Mouse (Mus musculus) MEL (cell line): ENCODE measurements around the gene Mpi. TPM values are rescaled to one million over a fixed set of nuclear protein-coding genes. Genes with fewer than 3 reads are reported as not detected.

Experiments used
- DNase-seq: peaks from one replicate; pipeline ENCODE4 v3.0.0; 2011; ENCODE audit warnings: low read depth, low spot score
- H3K27ac ChIP-seq: 2 replicates; pipeline ENCODE4 v1.5.1; 2012; ENCODE audit warnings: low read depth, mild to moderate bottlenecking, control low read depth, low read length, moderate library complexity; ENCODE audit not compliant: control insufficient read depth
- H3K27me3 ChIP-seq, 2 experiments: fragments of 150-350 bp in 1 of 2; sonication (generic) in 1 of 2; 2 replicates each; pipeline ENCODE4 v1.6.1; 2012; ENCODE audit warnings: low read length in 2 of 2, mild to moderate bottlenecking in 2 of 2, improper control_type of control experiment in 1 of 2, moderate library complexity in 1 of 2; ENCODE audit not compliant: insufficient read depth in 2 of 2, control insufficient read depth in 1 of 2
- H3K36me3 ChIP-seq, 2 experiments: 2 replicates each; pipeline ENCODE4 v1.6.1; 2012 to 2014; ENCODE audit warnings: low read length in 2 of 2, improper control_type of control experiment in 1 of 2, inconsistent platforms in 1 of 2, mild to moderate bottlenecking in 1 of 2; ENCODE audit not compliant: insufficient read depth in 2 of 2, control insufficient read depth in 1 of 2
- H3K4me1 ChIP-seq, 2 experiments: fragments of 150-350 bp in 1 of 2; sonication (generic) in 1 of 2; 2 replicates each; pipeline ENCODE4 v1.6.1; 2012; ENCODE audit warnings: low read length in 2 of 2, improper control_type of control experiment in 1 of 2, mild to moderate bottlenecking in 1 of 2; ENCODE audit not compliant: insufficient read depth in 2 of 2, control insufficient read depth in 1 of 2
- H3K4me3 ChIP-seq, 2 experiments: fragments of 150-350 bp in 1 of 2; sonication (generic) in 1 of 2; 2 replicates each; pipeline ENCODE4 v1.5.1; 2012; ENCODE audit warnings: low read depth in 2 of 2, low read length in 2 of 2, mild to moderate bottlenecking in 2 of 2, moderate library complexity in 2 of 2, control low read depth in 1 of 2, improper control_type of control experiment in 1 of 2; ENCODE audit not compliant: control insufficient read depth in 1 of 2, insufficient read depth in 1 of 2
- H3K79me2 ChIP-seq: 2 replicates; pipeline ENCODE4 v1.6.1; 2012; ENCODE audit warnings: mild to moderate bottlenecking, low read length, moderate library complexity; ENCODE audit not compliant: control insufficient read depth, poor library complexity, insufficient read depth
- H3K9ac ChIP-seq: 2 replicates; pipeline ENCODE4 v1.6.1; 2012; ENCODE audit warnings: low read depth, mild to moderate bottlenecking, control low read depth, low read length, moderate library complexity; ENCODE audit not compliant: control insufficient read depth, poor library complexity, severe bottlenecking
- H3K9me3 ChIP-seq: fragments of 150-350 bp; sonication (generic); replicated peaks from 2 replicates; pipeline ENCODE4 v1.6.1; 2012; ENCODE audit warnings: mild to moderate bottlenecking, low read length, improper control_type of control experiment, moderate library complexity; ENCODE audit not compliant: insufficient read depth
- CTCF ChIP-seq, 3 experiments: IDR thresholded peaks in 2 of 3; conservative IDR thresholded peaks in 1 of 3; 2 replicates each; pipeline ENCODE4 v1.5.1; 2011 to 2012; ENCODE audit warnings: low read length in 3 of 3, low read depth in 2 of 3, mild to moderate bottlenecking in 2 of 3, improper control_type of control experiment in 1 of 3, inconsistent platforms in 1 of 3, mixed read lengths in 1 of 3, moderate library complexity in 1 of 3; ENCODE audit not compliant: control insufficient read depth in 1 of 3, insufficient read depth in 1 of 3, poor library complexity in 1 of 3, severe bottlenecking in 1 of 3
- E2F4 ChIP-seq: IDR thresholded peaks from 2 replicates; pipeline ENCODE4 v1.6.1; 2011; ENCODE audit warnings: low read depth, low read length, improper control_type of control experiment, borderline replicate concordance
- EP300 ChIP-seq, 2 experiments: IDR thresholded peaks; 2 replicates each; pipeline ENCODE4 v1.6.1; 2011; ENCODE audit warnings: improper control_type of control experiment in 2 of 2, low read length in 2 of 2, low read depth in 1 of 2, mild to moderate bottlenecking in 1 of 2
- ETS1 ChIP-seq: IDR thresholded peaks from 2 replicates; pipeline ENCODE4 v1.6.1; 2012; ENCODE audit warnings: low read depth, mild to moderate bottlenecking, inconsistent platforms, low read length, improper control_type of control experiment, moderate library complexity
- GATA1 ChIP-seq: IDR thresholded peaks from 2 replicates; pipeline ENCODE4 v1.6.1; 2011; ENCODE audit warnings: low read depth, low read length, improper control_type of control experiment
- HCFC1 ChIP-seq: IDR thresholded peaks from 2 replicates; pipeline ENCODE4 v1.6.1; 2012; ENCODE audit warnings: low read depth, mild to moderate bottlenecking, inconsistent platforms, low read length, improper control_type of control experiment, moderate library complexity
- JUND ChIP-seq: IDR thresholded peaks from 2 replicates; pipeline ENCODE4 v1.6.1; 2011; ENCODE audit warnings: low read depth, mild to moderate bottlenecking, improper control_type of control experiment, low read length
- KAT2A ChIP-seq: conservative IDR thresholded peaks from 2 replicates; pipeline ENCODE4 v1.6.1; 2012; ENCODE audit warnings: low read depth, low read length, improper control_type of control experiment, inconsistent platforms
- MAFK ChIP-seq: IDR thresholded peaks from 2 replicates; pipeline ENCODE4 v1.6.1; 2011; ENCODE audit warnings: low read depth, mild to moderate bottlenecking, low read length, improper control_type of control experiment, borderline replicate concordance
- MAX ChIP-seq: IDR thresholded peaks from 2 replicates; pipeline ENCODE4 v1.6.1; 2011; ENCODE audit warnings: low read length, improper control_type of control experiment
- MXI1 ChIP-seq: IDR thresholded peaks from 2 replicates; pipeline ENCODE4 v1.6.1; 2011; ENCODE audit warnings: mild to moderate bottlenecking, low read depth, low read length, improper control_type of control experiment
- MYB ChIP-seq: IDR thresholded peaks from 2 replicates; pipeline ENCODE4 v1.6.1; 2011; ENCODE audit warnings: mild to moderate bottlenecking, low read depth, low read length, improper control_type of control experiment
- MYC ChIP-seq: IDR thresholded peaks from 2 replicates; pipeline ENCODE4 v1.6.1; 2011; ENCODE audit warnings: low read depth, mild to moderate bottlenecking, low read length, improper control_type of control experiment, moderate library complexity
- NELFE ChIP-seq: IDR thresholded peaks from 2 replicates; pipeline ENCODE4 v1.6.1; 2011; ENCODE audit warnings: low read depth, low read length, improper control_type of control experiment
- NRF1 ChIP-seq: IDR thresholded peaks from 2 replicates; pipeline ENCODE4 v1.6.1; 2014; ENCODE audit warnings: low read depth, mild to moderate bottlenecking, inconsistent platforms, low read length, improper control_type of control experiment, moderate library complexity; ENCODE audit not compliant: poor library complexity, insufficient read depth, severe bottlenecking
- POLR2A ChIP-seq, 2 experiments: IDR thresholded peaks; 2 replicates each; pipeline ENCODE4 v1.6.1; 2011 to 2012; ENCODE audit warnings: low read length in 2 of 2, mild to moderate bottlenecking in 2 of 2, control low read depth in 1 of 2, improper control_type of control experiment in 1 of 2, low read depth in 1 of 2, moderate library complexity in 1 of 2; ENCODE audit not compliant: control insufficient read depth in 1 of 2, insufficient read depth in 1 of 2, poor library complexity in 1 of 2
- POLR2AphosphoS2 ChIP-seq: IDR thresholded peaks from 2 replicates; pipeline ENCODE4 v1.6.1; 2011; ENCODE audit warnings: low read length, improper control_type of control experiment
- POLR2AphosphoS5 ChIP-seq: IDR thresholded peaks from 2 replicates; pipeline ENCODE4 v1.6.1; 2012; ENCODE audit warnings: low read depth, borderline replicate concordance, mild to moderate bottlenecking, inconsistent platforms, low read length, moderate library complexity, mixed read lengths
- RAD21 ChIP-seq: IDR thresholded peaks from 2 replicates; pipeline ENCODE4 v1.6.1; 2011; ENCODE audit warnings: mild to moderate bottlenecking, low read depth, low read length, improper control_type of control experiment
- SIN3A ChIP-seq: IDR thresholded peaks from 2 replicates; pipeline ENCODE4 v1.6.1; 2012; ENCODE audit warnings: low read length, improper control_type of control experiment, inconsistent platforms
- SMC3 ChIP-seq: IDR thresholded peaks from 2 replicates; pipeline ENCODE4 v1.6.1; 2011; ENCODE audit warnings: low read depth, low read length, improper control_type of control experiment
- TAL1 ChIP-seq: IDR thresholded peaks from 2 replicates; pipeline ENCODE4 v1.6.1; 2012; ENCODE audit warnings: mild to moderate bottlenecking, inconsistent platforms, low read length, moderate library complexity, mixed read lengths
- TBP ChIP-seq: IDR thresholded peaks from 2 replicates; pipeline ENCODE4 v1.8.0; 2011; ENCODE audit warnings: low read depth, low read length, improper control_type of control experiment
- UBTF ChIP-seq: IDR thresholded peaks from 2 replicates; pipeline ENCODE4 v1.6.1; 2012; ENCODE audit warnings: low read depth, mild to moderate bottlenecking, inconsistent platforms, low read length, improper control_type of control experiment, moderate library complexity, borderline replicate concordance; ENCODE audit not compliant: insufficient read depth
- USF1 ChIP-seq: IDR thresholded peaks from 2 replicates; pipeline ENCODE4 v1.6.1; 2014; ENCODE audit warnings: low read depth, mild to moderate bottlenecking, inconsistent platforms, low read length, improper control_type of control experiment, moderate library complexity
- USF2 ChIP-seq, 2 experiments: IDR thresholded peaks; 2 replicates each; pipeline ENCODE4 v1.6.1; 2011 to 2012; ENCODE audit warnings: improper control_type of control experiment in 2 of 2, low read length in 2 of 2, borderline replicate concordance in 1 of 2, inconsistent platforms in 1 of 2, low read depth in 1 of 2, mild to moderate bottlenecking in 1 of 2; ENCODE audit not compliant: insufficient read depth in 1 of 2
- ZC3H11A ChIP-seq: IDR thresholded peaks from 2 replicates; pipeline ENCODE4 v1.6.1; 2012; ENCODE audit warnings: low read depth, mild to moderate bottlenecking, inconsistent platforms, low read length, improper control_type of control experiment
- ZKSCAN1 ChIP-seq: IDR thresholded peaks from 2 replicates; pipeline ENCODE4 v1.6.1; 2012; ENCODE audit warnings: low read depth, mild to moderate bottlenecking, inconsistent platforms, low read length, improper control_type of control experiment, moderate library complexity
- ZMIZ1 ChIP-seq: IDR thresholded peaks from 2 replicates; pipeline ENCODE4 v1.6.1; 2012; ENCODE audit warnings: low read depth, mild to moderate bottlenecking, inconsistent platforms, low read length, improper control_type of control experiment, moderate library complexity
- ZNF384 ChIP-seq: IDR thresholded peaks from 2 replicates; pipeline ENCODE4 v1.6.1; 2012; ENCODE audit warnings: low read depth, mild to moderate bottlenecking, inconsistent platforms, low read length, improper control_type of control experiment
- polyA plus RNA-seq, 2 experiments: library from polyadenylated mRNA; stranded (reverse) in 1 of 2; unstranded in 1 of 2; fragments of >175 nt in 1 of 2; fragments of >200 nt in 1 of 2; gene quantifications; 2 replicates each; pipeline versions ENCODE4 v1.2.1 to v1.2.4; 2012; ENCODE audit warnings: low replicate concordance in 2 of 2, low read depth in 1 of 2; ENCODE audit not compliant: insufficient read length in 2 of 2, insufficient read depth in 1 of 2, missing spikeins in 1 of 2
- total RNA-seq: library from RNA; depleted of rRNA; stranded (reverse); fragments of 300-350 nt; gene quantifications from 2 replicates; pipeline ENCODE4 v1.2.3, GENCODE M21; 2012

Mpi gene
- total and polyA plus RNA-seq, 3 experiments: 24.3 to 37.7 TPM; not detected in 1

GRCm38 (mm10) chr9:57601353-57601706, 48.8 kb upstream of the Mpi start:
- TF ChIP-seq EP300 (IDR thresholded peaks at IDR 0.05; ENCODE audit: low read depth in 1 of 2, low read length in 2 of 2): no peak
- TF ChIP-seq POLR2AphosphoS5: no peak
- TF ChIP-seq TAL1: no peak
- no peak for TF ChIP-seq MYB
- no peak for TF ChIP-seq ZMIZ1
- no peaks in the 10 kb centered on the region for H3K9me3 ChIP-seq
- no peaks in the 10 kb centered on the region; a peak in 1 of 4 replicates for H3K36me3 ChIP-seq

GRCm38 (mm10) chr9:57600620-57601352, 48.2 kb upstream of the Mpi start:
- Histone ChIP-seq H3K27me3 (no peaks in the 10 kb centered on the region), H3K9ac (no peak overlapping the region), H3K4me3 (no peak overlapping the region), H3K36me3 (no peaks in the 10 kb centered on the region; a peak in 1 of 4 replicates), H3K9me3 (no peaks in the 10 kb centered on the region), H3K79me2 (no peaks in the 10 kb centered on the region), H3K4me1 (peaks cover 0 to 6% of the 10 kb centered on the region in 2 experiments; a peak in 1 of 4 replicates), H3K27ac (no peak overlapping the region)
- DNase-seq: peak; percentile 61
- TF ChIP-seq TBP (no peak), EP300 (IDR thresholded peaks at IDR 0.05; ENCODE audit: low read depth in 1 of 2, low read length in 2 of 2) (0 out of 4 replicates have a peak, but pooled peaks of 1 of the 2 experiments have one; percentile 14), NRF1 (no peak), SIN3A (peak; percentile 66; the same call in 1 of the 2 replicates), ZC3H11A (no peak), SMC3 (no peak), MAX (peak; percentile 28; the same call in 1 of the 2 replicates), NELFE (no peak), E2F4 (no peak), POLR2A (IDR thresholded peaks at IDR 0.05; ENCODE audit: control insufficient read depth in 1 of 2, insufficient read depth in 1 of 2, low read depth in 1 of 2, low read length in 2 of 2, poor library complexity in 1 of 2) (no peak), UBTF (no peak), ZNF384 (no peak), CTCF (IDR thresholded peaks at IDR 0.05 in 2 of 3, conservative IDR thresholded peaks at IDR 0.05 in 1 of 3; ENCODE audit: control insufficient read depth in 1 of 3, insufficient read depth in 1 of 3, low read depth in 2 of 3, low read length in 3 of 3, poor library complexity in 1 of 3, severe bottlenecking in 1 of 3) (no peak), POLR2AphosphoS5 (no peak), MYB (no peak), ZKSCAN1 (no peak), MXI1 (peak; percentile 53; the same call in 1 of the 2 replicates), ETS1 (peak; percentile 27; the same call in 1 of the 2 replicates), HCFC1 (no peak), GATA1 (0 out of 2 replicates have a peak, but pooled peaks have one; percentile 42), USF2 (IDR thresholded peaks at IDR 0.05; ENCODE audit: borderline replicate concordance in 1 of 2, insufficient read depth in 1 of 2, low read depth in 1 of 2, low read length in 2 of 2) (no peak), RAD21 (no peak), MYC (no peak), KAT2A (no peak), JUND (no peak), USF1 (no peak), MAFK (no peak), TAL1 (no peak), POLR2AphosphoS2 (no peak)

More at GRCm38 (mm10) chr9:57601353-57601706, 48.8 kb upstream of the Mpi start:
- Histone ChIP-seq H3K79me2 (no peaks in the 10 kb centered on the region), H3K4me3 (no peak overlapping the region), H3K9ac (no peak overlapping the region), H3K27ac (no peak overlapping the region), H3K4me1 (peaks cover 0 to 6% of the 10 kb centered on the region in 2 experiments; a peak in 1 of 4 replicates), H3K27me3 (no peaks in the 10 kb centered on the region)
- no peak for DNase-seq
